ENCODE assay signal across 9 mouse cellular contexts in the genomic region with DNA sequence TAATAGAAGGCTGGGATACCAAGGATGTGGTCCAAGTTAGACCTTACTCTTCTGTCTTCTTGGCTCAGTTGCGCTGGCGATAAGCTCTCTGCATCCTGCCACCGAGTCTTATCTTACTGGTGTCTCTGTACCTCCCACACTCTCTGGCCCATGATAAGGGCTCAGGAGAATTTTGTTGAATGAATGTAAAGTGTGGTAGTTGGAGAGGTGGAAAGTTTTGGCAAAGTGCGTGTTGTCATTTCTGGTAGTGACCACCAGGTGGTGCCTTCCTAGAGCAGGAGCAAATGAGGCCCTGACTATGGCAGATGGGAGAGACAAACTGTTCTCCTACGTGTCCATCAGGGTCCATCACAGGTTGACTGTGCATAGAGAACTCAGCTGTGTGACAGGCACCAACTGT.
DNase-seq lines count a peak whose midpoint lies in the region; ATAC-seq and TF ChIP-seq lines count a peak whose summit lies in the region.
"Had no signal": no experiment of that assay in that cellular context is flagged by ENCODE, and none has a peak within 500 bp of the region (broad histone marks: within the 10 kb centered on the region; RNA-seq: fewer than 3 reads in every experiment).

No protein-coding gene starts in this region.

- no peaks in the 10 kb centered on the region for H3K4me1 ChIP-seq in kidney, adult 2 months (ENCODE audit: control insufficient read depth, insufficient read depth, low read length)
- H3K4me1 ChIP-seq in kidney, embryonic 14.5 days (ENCODE audit: control insufficient read depth, insufficient read depth, low read length) = no peaks in the 10 kb centered on the region
- H3K4me1 ChIP-seq in G1E (ENCODE audit: insufficient read depth, low read depth, low read length) = no peaks in the 10 kb centered on the region
- peaks cover 0 to 13% of the 10 kb centered on the region in 2 experiments; a peak in 1 of 4 replicates for H3K4me1 ChIP-seq in liver, embryonic 14.5 days (replicated peaks; ENCODE audit: control insufficient read depth in 2 of 2, insufficient read depth in 2 of 2, low read length in 1 of 2)

- H3K9me3 ChIP-seq in kidney, embryonic 14.5 days (ENCODE audit: control insufficient read depth, low read length) = no peaks in the 10 kb centered on the region
- no peaks in the 10 kb centered on the region for H3K9me3 ChIP-seq in G1E (replicated peaks)
- no peaks in the 10 kb centered on the region for H3K9me3 ChIP-seq in liver, embryonic 14.5 days (ENCODE audit: control insufficient read depth, low read length)
- H3K9me3 ChIP-seq: neural tube, embryonic 13.5 days had no signal

- ATAC-seq in kidney, embryonic 14.5 days (ENCODE audit: low FRiP score, low TSS enrichment) = no peak
- no peak; the same call in 1 of the 2 replicates for ATAC-seq in G1E (ENCODE audit: extremely low read depth, insufficient number of reproducible peaks, low FRiP score, poor library complexity, severe bottlenecking)
- ATAC-seq in liver, embryonic 14.5 days (ENCODE audit: insufficient read depth) = peak; percentile 89

- DNase-seq in kidney, adult 2 months = peak; percentile 43
- DNase-seq in G1E (ENCODE audit: low spot score) = peak; percentile 30
- DNase-seq in brain, adult 2 months (ENCODE audit: low read depth, low spot score) = peak; percentile 75
- DNase-seq in heart, adult 9 months (ENCODE audit: low spot score in 2 of 2) = peak; percentile 12 to 47
- DNase-seq in liver, embryonic 14.5 days (ENCODE audit: low read depth in 3 of 3, low spot score in 3 of 3) = peak; percentile 44 to 56 (median 49)
- peak; percentile 2 to 6 for DNase-seq in thymus, postnatal 36 days
- DNase-seq in urinary bladder, adult 2 months (ENCODE audit: low spot score) = no peak

- H3K4me3 ChIP-seq in kidney, adult 2 months (ENCODE audit: insufficient read depth, low read depth, low read length) = no peak overlapping the region
- H3K4me3 ChIP-seq in kidney, embryonic 14.5 days (ENCODE audit: low read length) = no peak overlapping the region
- H3K4me3 ChIP-seq in G1E (ENCODE audit: low read depth, low read length) = no peak overlapping the region
- H3K4me3 ChIP-seq in liver, embryonic 14.5 days (ENCODE audit: insufficient read depth in 1 of 2, low read depth in 2 of 2, low read length in 2 of 2) = no peak overlapping the region
- H3K4me3 ChIP-seq: neural tube, embryonic 13.5 days had no signal

- TF ChIP-seq POLR2A in kidney, adult 2 months (IDR thresholded peaks at IDR 0.05; ENCODE audit: low read depth, low read length) = no peak

- 68% methylated on average over 5 of the region's 5 CpGs for WGBS in kidney, adult 2 months
- WGBS in kidney, embryonic 14.5 days = 44% methylated on average over 5 of the region's 5 CpGs
- WGBS in liver, embryonic 14.5 days (ENCODE audit: insufficient replicate concordance) = 15% methylated on average over 5 of the region's 5 CpGs

- no peaks in the 10 kb centered on the region for H3K36me3 ChIP-seq in kidney, adult 2 months (ENCODE audit: control insufficient read depth, insufficient read depth, low read length)
- H3K36me3 ChIP-seq in kidney, embryonic 14.5 days (ENCODE audit: control insufficient read depth, insufficient read depth, low read length) = no peaks in the 10 kb centered on the region
- H3K36me3 ChIP-seq in G1E (replicated peaks) = no peaks in the 10 kb centered on the region
- H3K36me3 ChIP-seq in liver, embryonic 14.5 days (replicated peaks; ENCODE audit: control insufficient read depth, insufficient read depth, low read depth) = no peaks in the 10 kb centered on the region
- H3K36me3 ChIP-seq: neural tube, embryonic 13.5 days had no signal

- no peaks in the 10 kb centered on the region for H3K27me3 ChIP-seq in kidney, adult 2 months (replicated peaks; ENCODE audit: control insufficient read depth, insufficient read depth, low read length)
- H3K27me3 ChIP-seq in kidney, embryonic 14.5 days (ENCODE audit: control insufficient read depth, insufficient read depth, low read length) = no peaks in the 10 kb centered on the region
- H3K27me3 ChIP-seq in G1E (ENCODE audit: insufficient read depth, low read length) = 0 out of 2 replicates have a peak, but pooled peaks cover 6% of the 10 kb centered on the region
- no peaks in the 10 kb centered on the region for H3K27me3 ChIP-seq in liver, embryonic 14.5 days (ENCODE audit: control insufficient read depth, insufficient read depth, low read length)
- H3K27me3 ChIP-seq: neural tube, embryonic 13.5 days had no signal

- H3K9ac ChIP-seq in kidney, embryonic 14.5 days (ENCODE audit: low read depth, low read length) = no peak overlapping the region
- H3K9ac ChIP-seq in liver, embryonic 14.5 days (replicated peaks) = no peak overlapping the region
- H3K9ac ChIP-seq: neural tube, embryonic 13.5 days had no signal

- H3K27ac ChIP-seq in kidney, adult 2 months (ENCODE audit: insufficient read depth, low read depth, low read length) = no peak overlapping the region
- no peak overlapping the region for H3K27ac ChIP-seq in kidney, embryonic 14.5 days (ENCODE audit: low read depth, low read length)
- no peak overlapping the region for H3K27ac ChIP-seq in liver, embryonic 14.5 days
- H3K27ac ChIP-seq: neural tube, embryonic 13.5 days had no signal

- TF ChIP-seq EP300 in liver, embryonic 14.5 days (IDR thresholded peaks at IDR 0.05; ENCODE audit: low read depth) = peak; percentile 72

- no peak overlapping the region for H3K4me2 ChIP-seq in kidney, embryonic 14.5 days (replicated peaks; ENCODE audit: low read depth, low read length)
- 0 out of 2 replicates have a peak overlapping the region, but pooled peaks have one; percentile 8 for H3K4me2 ChIP-seq in liver, embryonic 14.5 days (ENCODE audit: low read depth)
- H3K4me2 ChIP-seq: neural tube, embryonic 13.5 days had no signal

- peak; percentile 89 for TF ChIP-seq CTCF in kidney, adult 2 months (conservative IDR thresholded peaks at IDR 0.05; ENCODE audit: insufficient read depth, insufficient read length, low read depth, low read length)
- TF ChIP-seq CTCF in G1E (IDR thresholded peaks at IDR 0.05; ENCODE audit: low read depth, low read length) = peak; percentile 84
- peak; percentile 87 for TF ChIP-seq CTCF in liver, embryonic 14.5 days (IDR thresholded peaks at IDR 0.05; ENCODE audit: low read depth)
